Mouse (Mus musculus): ENCODE measurements around the gene Farp1.

- TF ChIP-seq CTCF (IDR thresholded peaks at IDR 0.05; ENCODE audit: control insufficient read depth, insufficient read depth, insufficient read length) (no peak), CEBPB (IDR thresholded peaks at IDR 0.05; ENCODE audit: low read depth) (no peak), USF1 (IDR thresholded peaks at IDR 0.05; ENCODE audit: low read depth) (no peak), MYOG (IDR thresholded peaks at IDR 0.05; ENCODE audit: control insufficient read depth, extremely low read depth, insufficient read length) (no peak), FOSL1 (IDR thresholded peaks at IDR 0.05; ENCODE audit: insufficient read depth, low read length, poor library complexity, severe bottlenecking) (no peak), MYOD1 (IDR thresholded peaks at IDR 0.05; ENCODE audit: control insufficient read depth, insufficient read length, low read depth) (no peak), MAX (IDR thresholded peaks at IDR 0.05) (no peak)
Observed at GRCm38 (mm10) chr14:121198915-121199572, 164.0 kb downstream of the Farp1 start.
